Mouse (Mus musculus): ENCODE results near the gene Camta2.

- TF ChIP-seq ZKSCAN1 (IDR thresholded peaks at IDR 0.05; ENCODE audit: borderline replicate concordance, low read depth, low read length) (no peak), MAFK (IDR thresholded peaks at IDR 0.05; ENCODE audit: insufficient replicate concordance, low read length) (no peak), CTCF (conservative IDR thresholded peaks at IDR 0.05 in 1 of 2, IDR thresholded peaks at IDR 0.05 in 1 of 2; ENCODE audit: low read depth in 2 of 2, low read length in 2 of 2) (no peak), POLR2A (IDR thresholded peaks at IDR 0.05; ENCODE audit: low read depth, low read length) (peak; percentile 83), ZNF384 (IDR thresholded peaks at IDR 0.05; ENCODE audit: low read depth, low read length) (no peak), JUN (IDR thresholded peaks at IDR 0.05; ENCODE audit: insufficient read depth, low read depth, low read length) (no peak), SMC3 (IDR thresholded peaks at IDR 0.05; ENCODE audit: low read depth, low read length) (no peak), SIN3A (IDR thresholded peaks at IDR 0.05; ENCODE audit: low read length) (no peak; the same call in 1 of the 2 replicates), USF1 (IDR thresholded peaks at IDR 0.05; ENCODE audit: low read depth, low read length) (no peak), ZC3H11A (IDR thresholded peaks at IDR 0.05; ENCODE audit: low read depth, low read length) (no peak)
Observed at GRCm38 (mm10) chr11:70668771-70669505, 19.0 kb downstream of the Camta2 start, which contains the start of gene Spag7.

Data from CH12.LX (cell line).